Mouse (Mus musculus) macrophage (primary cell): Measurements from ENCODE around the gene Thbs2. TPM values are rescaled to one million over a fixed set of nuclear protein-coding genes. Genes with fewer than 3 reads are reported as not detected.

Source experiments
- H3K27ac ChIP-seq: fragments of 350-480 bp; formaldehyde crosslinking; 2 replicates; pipeline ENCODE4 v1.9.0; 2021
- H3K36me3 ChIP-seq: fragments of 350-480 bp; formaldehyde crosslinking; 2 replicates; pipeline ENCODE4 v1.9.0; 2021; ENCODE audit errors: inconsistent target
- H3K4me3 ChIP-seq: fragments of 350-480 bp; formaldehyde crosslinking; 2 replicates; pipeline ENCODE4 v1.9.0; 2021; ENCODE audit errors: inconsistent target
- H3K79me2 ChIP-seq: fragments of 350-480 bp; formaldehyde crosslinking; 2 replicates; pipeline ENCODE4 v1.9.0; 2021; ENCODE audit errors: inconsistent target
- WGBS: methylation state at CpG from one replicate; pipeline ENCODE4 v1.1.7; 2026; ENCODE audit warnings: inconsistent platforms; ENCODE audit not compliant: missing documents; 5-methylcytosine and 5-hydroxymethylcytosine counted together
- polyA plus RNA-seq: library from polyadenylated mRNA; stranded (reverse); fragments of 250-400 nt; gene quantifications from 3 replicates; pipeline ENCODE4 v1.2.4, GENCODE M21; 2018; ENCODE audit warnings: inconsistent platforms
- total RNA-seq, 78 experiments: library from RNA; depleted of rRNA; stranded (reverse); fragments of 250-400 nt; gene quantifications; 1 replicate in 9 of 78; 2 replicates in 24 of 78; 3 replicates in 43 of 78; 4 replicates in 2 of 78; pipeline ENCODE4 v1.2.4; 2018; ENCODE audit warnings: inconsistent platforms in 56 of 78

Gene Thbs2
- total RNA-seq (2018; cell fraction: chromatin; rRNA removed): 10 to 100 TPM in 1 of 26 experiments, under 1 TPM in 10, not detected in 15; 0.10 to 39.2 (median 0.17) TPM
- total RNA-seq (2018; cell fraction: cytosol; rRNA removed): under 1 TPM in 1 of 26 experiments, not detected in 25; under 0.01 TPM
- total RNA-seq (2018; cell fraction: nucleus; rRNA removed): 1 to 10 TPM in 1 of 26 experiments, not detected in 25; 6.0 TPM
- not detected in 3 replicates for polyA plus RNA-seq

- Histone ChIP-seq H3K36me3 (no peaks in the 10 kb centered on the region), H3K4me3 (no peak within 1 kb of the TSS), H3K27ac (no peak within 1 kb of the TSS), H3K79me2 (no peaks in the 10 kb centered on the region)
- 5% methylated on average over 14 of the region's 14 CpGs for WGBS
Measured at GRCm38 (mm10) chr17:14693994-14694374, at the start of gene Thbs2. Gene Thbs2 (minus strand): TSS chr17:14694235.

- no peak overlapping the region for H3K4me3 ChIP-seq
- no peaks in the 10 kb centered on the region for H3K36me3 ChIP-seq
- no peaks in the 10 kb centered on the region for H3K79me2 ChIP-seq
- H3K27ac ChIP-seq: no peak overlapping the region
- 91% methylated on average over 6 of the region's 6 CpGs for WGBS
Measured at GRCm38 (mm10) chr17:14735493-14736004, 41.5 kb upstream of the Thbs2 start.

- H3K79me2 ChIP-seq: no peaks in the 10 kb centered on the region
- H3K4me3 ChIP-seq: no peak overlapping the region
- no peaks in the 10 kb centered on the region for H3K36me3 ChIP-seq
- WGBS: 63% methylated on average over 4 of the region's 4 CpGs
- no peak overlapping the region for H3K27ac ChIP-seq
Measured at GRCm38 (mm10) chr17:14734380-14734779, 40.3 kb upstream of the Thbs2 start.

- H3K4me3 ChIP-seq: no peak overlapping the region
- H3K27ac ChIP-seq: no peak overlapping the region
- H3K36me3 ChIP-seq: no peaks in the 10 kb centered on the region
- no peaks in the 10 kb centered on the region for H3K79me2 ChIP-seq
- WGBS: 79% methylated on average over 10 of the region's 10 CpGs
Measured at GRCm38 (mm10) chr17:14733941-14734340, 39.9 kb upstream of the Thbs2 start.

DNA sequence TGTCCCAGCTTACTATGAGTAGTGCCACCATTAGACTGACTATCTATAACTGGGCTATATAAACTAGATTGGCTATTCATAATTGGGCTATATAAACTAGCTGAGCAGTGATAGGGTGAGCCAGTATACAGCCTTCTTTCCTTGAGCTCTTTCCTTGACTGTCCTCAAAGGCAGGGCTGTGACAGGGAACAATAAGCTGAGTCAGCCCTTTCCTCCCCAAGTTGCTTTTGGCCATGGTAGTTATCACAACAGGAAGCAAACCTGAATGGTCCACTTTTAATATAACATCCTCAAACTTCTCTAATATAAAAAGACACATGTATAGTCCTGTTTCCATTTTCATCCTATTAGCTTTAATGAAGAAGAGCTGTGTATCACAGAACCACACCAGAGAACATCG is 39.0 kb upstream of the Thbs2 start:
- Histone ChIP-seq H3K79me2 (no peaks in the 10 kb centered on the region), H3K27ac (no peak overlapping the region), H3K4me3 (no peak overlapping the region), H3K36me3 (no peaks in the 10 kb centered on the region)
- 100% methylated on average over 1 of the region's 1 CpGs for WGBS

DNA sequence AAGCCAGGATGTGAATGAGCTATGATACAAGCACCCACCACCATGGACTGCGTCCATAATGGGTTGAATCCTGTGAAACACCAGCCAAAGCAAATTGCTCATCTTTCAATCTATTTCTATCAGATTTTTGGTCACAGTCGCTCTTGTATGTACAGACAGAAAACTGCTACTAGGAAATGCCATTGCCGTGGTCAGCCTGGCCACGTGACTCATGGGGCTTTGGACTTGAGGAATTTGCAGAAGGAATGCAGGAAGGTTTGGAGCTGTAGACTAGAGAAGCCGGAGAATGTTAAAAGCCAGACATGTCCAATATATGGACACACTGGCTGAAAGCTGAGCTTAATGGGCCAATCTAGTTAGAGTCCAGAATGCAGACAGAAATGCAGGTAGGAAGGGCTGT is 36.6 kb upstream of the Thbs2 start:
- no peaks in the 10 kb centered on the region for H3K79me2 ChIP-seq
- WGBS: 76% methylated on average over 5 of the region's 5 CpGs

GRCm38 (mm10) chr17:14727481-14727880 is 33.4 kb upstream of the Thbs2 start:
- 78% methylated on average over 3 of the region's 3 CpGs for WGBS

More for the DNA sequence above, 36.6 kb upstream of the Thbs2 start:
- H3K27ac ChIP-seq: no peak overlapping the region
- H3K36me3 ChIP-seq: no peaks in the 10 kb centered on the region
- no peak overlapping the region for H3K4me3 ChIP-seq

GRCm38 (mm10) chr17:14724786-14725185 is 30.8 kb upstream of the Thbs2 start:
- 19% methylated on average over 2 of the region's 2 CpGs for WGBS

More at GRCm38 (mm10) chr17:14727481-14727880, 33.4 kb upstream of the Thbs2 start:
- no peak overlapping the region for H3K4me3 ChIP-seq
- H3K27ac ChIP-seq: no peak overlapping the region
- no peaks in the 10 kb centered on the region for H3K79me2 ChIP-seq
- H3K36me3 ChIP-seq: no peaks in the 10 kb centered on the region

GRCm38 (mm10) chr17:14721325-14721724 is 27.3 kb upstream of the Thbs2 start:
- 96% methylated on average over 4 of the region's 4 CpGs for WGBS
- H3K4me3 ChIP-seq: no peak overlapping the region
- H3K36me3 ChIP-seq: no peaks in the 10 kb centered on the region
- no peaks in the 10 kb centered on the region for H3K79me2 ChIP-seq
- no peak overlapping the region for H3K27ac ChIP-seq

More at GRCm38 (mm10) chr17:14724786-14725185, 30.8 kb upstream of the Thbs2 start:
- no peak overlapping the region for H3K4me3 ChIP-seq
- no peak overlapping the region for H3K27ac ChIP-seq
- H3K36me3 ChIP-seq: no peaks in the 10 kb centered on the region
- no peaks in the 10 kb centered on the region for H3K79me2 ChIP-seq

DNA sequence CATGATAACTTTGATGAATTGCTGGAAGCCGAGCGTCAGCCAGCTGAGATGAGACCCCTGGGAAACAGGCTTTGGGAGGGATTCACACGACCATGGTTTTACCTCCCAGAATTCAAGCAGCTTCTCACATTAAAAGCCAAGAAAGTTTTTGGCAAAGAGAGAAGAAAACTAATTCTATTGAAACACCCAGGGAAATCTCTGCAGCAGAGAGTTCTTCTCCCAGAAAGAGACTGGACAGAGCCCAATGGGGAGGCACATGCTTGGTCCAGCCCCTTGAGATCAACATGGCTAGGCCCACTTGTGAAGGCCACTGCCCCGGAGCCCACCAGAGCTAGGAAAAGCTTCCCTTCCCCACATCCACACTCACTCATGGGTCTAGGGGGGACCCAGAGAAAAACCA is 26.9 kb upstream of the Thbs2 start:
- H3K79me2 ChIP-seq: no peaks in the 10 kb centered on the region
- H3K36me3 ChIP-seq: no peaks in the 10 kb centered on the region
- no peak overlapping the region for H3K4me3 ChIP-seq
- 94% methylated on average over 4 of the region's 4 CpGs for WGBS
- H3K27ac ChIP-seq: no peak overlapping the region

DNA sequence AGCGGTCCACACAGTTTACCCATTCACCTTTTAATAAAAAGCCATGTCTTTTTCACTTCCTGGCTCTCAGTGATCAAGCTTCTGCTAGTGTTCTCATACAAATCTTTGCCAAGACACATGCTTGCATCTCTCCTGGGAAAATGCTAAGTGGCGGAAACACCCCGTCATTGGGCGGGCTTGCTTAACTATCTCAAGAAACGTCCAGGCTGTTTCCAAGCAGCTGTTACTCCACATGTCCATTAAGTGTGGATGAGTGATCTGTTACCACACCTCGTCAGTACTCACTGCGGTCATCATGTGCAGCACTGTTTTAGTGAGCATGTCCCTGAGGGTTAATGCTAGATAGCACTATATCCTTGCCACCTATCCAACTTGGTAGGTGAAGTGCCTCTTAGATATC is 26.2 kb upstream of the Thbs2 start:
- H3K79me2 ChIP-seq: no peaks in the 10 kb centered on the region
- 94% methylated on average over 7 of the region's 7 CpGs for WGBS
- H3K27ac ChIP-seq: no peak overlapping the region
- no peaks in the 10 kb centered on the region for H3K36me3 ChIP-seq
- H3K4me3 ChIP-seq: no peak overlapping the region

GRCm38 (mm10) chr17:14718801-14719200 is 24.8 kb upstream of the Thbs2 start:
- WGBS: 77% methylated on average over 4 of the region's 4 CpGs
- Histone ChIP-seq H3K27ac (no peak overlapping the region), H3K4me3 (no peak overlapping the region), H3K79me2 (no peaks in the 10 kb centered on the region), H3K36me3 (no peaks in the 10 kb centered on the region)

DNA sequence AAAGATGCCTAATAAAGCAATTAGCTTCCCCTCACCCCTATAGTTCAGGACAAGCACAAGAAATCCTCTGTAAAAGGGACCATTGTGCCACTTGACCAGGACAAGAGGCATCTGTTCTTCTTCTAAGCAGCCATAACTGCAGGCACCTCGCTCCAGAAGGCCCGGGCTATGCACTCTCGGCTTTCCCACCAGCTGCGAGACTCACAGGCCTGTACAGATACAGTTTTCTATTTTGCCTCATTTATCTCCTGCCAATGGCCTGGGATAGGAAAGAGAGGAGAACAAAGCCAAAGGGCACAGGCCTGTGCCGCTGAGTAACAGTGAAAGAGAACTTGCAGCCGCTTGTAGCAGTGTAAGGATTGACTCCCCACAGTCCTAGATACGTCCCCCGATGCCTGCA is 20.7 kb upstream of the Thbs2 start:
- no peaks in the 10 kb centered on the region for H3K36me3 ChIP-seq
- 94% methylated on average over 8 of the region's 8 CpGs for WGBS
- no peak overlapping the region for H3K27ac ChIP-seq
- no peaks in the 10 kb centered on the region for H3K79me2 ChIP-seq
- no peak overlapping the region for H3K4me3 ChIP-seq

DNA sequence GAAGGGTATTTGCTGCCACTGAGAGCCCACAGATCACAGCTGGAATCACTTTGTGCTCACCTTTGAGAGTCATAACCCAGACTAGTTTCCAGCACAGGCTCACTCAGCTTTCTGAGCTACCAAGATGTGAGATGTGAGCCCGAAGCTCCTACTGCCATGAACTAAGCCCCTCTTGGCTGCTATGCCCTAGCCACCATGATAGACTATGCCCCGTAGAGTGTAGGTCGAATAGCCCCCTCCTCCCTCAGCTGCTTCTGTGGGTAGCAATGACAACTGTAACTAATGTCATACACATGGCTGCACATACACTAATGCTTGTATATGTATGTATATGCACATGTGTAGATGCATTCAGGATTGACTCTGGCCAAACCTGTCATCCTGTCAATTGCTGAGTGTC is 20.3 kb upstream of the Thbs2 start:
- 93% methylated on average over 3 of the region's 3 CpGs for WGBS

DNA sequence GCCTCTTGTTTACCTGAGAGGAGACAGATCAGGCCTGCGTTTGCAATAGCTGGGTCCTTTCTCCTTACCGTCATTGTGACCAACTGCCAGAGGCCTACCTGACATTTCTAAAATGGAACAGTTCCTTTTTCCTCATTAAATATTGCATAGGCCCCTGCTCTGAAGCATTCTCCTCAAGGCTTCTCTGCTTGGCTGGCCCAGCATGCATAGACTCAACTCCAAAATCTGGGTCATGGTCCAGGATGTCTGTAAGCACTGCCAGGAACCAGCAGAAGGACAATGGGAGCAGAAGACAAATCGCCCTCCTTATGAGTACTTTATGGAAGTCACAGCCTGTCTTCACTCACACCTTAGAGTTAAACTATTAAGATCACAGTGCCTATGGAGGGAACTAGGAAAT is 17.7 kb upstream of the Thbs2 start:
- H3K79me2 ChIP-seq: no peaks in the 10 kb centered on the region
- WGBS: 97% methylated on average over 3 of the region's 3 CpGs
- H3K4me3 ChIP-seq: no peak overlapping the region
- H3K27ac ChIP-seq: no peak overlapping the region
- H3K36me3 ChIP-seq: no peaks in the 10 kb centered on the region

More for the DNA sequence above, 20.3 kb upstream of the Thbs2 start:
- Histone ChIP-seq H3K36me3 (no peaks in the 10 kb centered on the region), H3K4me3 (no peak overlapping the region), H3K79me2 (no peaks in the 10 kb centered on the region), H3K27ac (no peak overlapping the region)

GRCm38 (mm10) chr17:14711032-14711431 is 17.0 kb upstream of the Thbs2 start:
- no peak overlapping the region for H3K27ac ChIP-seq
- H3K4me3 ChIP-seq: no peak overlapping the region
- no peaks in the 10 kb centered on the region for H3K36me3 ChIP-seq
- WGBS: 88% methylated on average over 3 of the region's 3 CpGs
- no peaks in the 10 kb centered on the region for H3K79me2 ChIP-seq
